Mouse (Mus musculus): ENCODE measurements at regions not wholly inside any gene's neighbourhood (a gene's known extent, or its start where the extent isn't known, plus 50 kb on each side); places are given as distances from the start of the nearest gene placed in this dataset.
A peak's percentile ranks its signal among the peaks of the same experiment; 100 is the strongest.

- H3K4me1 ChIP-seq (ENCODE audit: control insufficient read depth, insufficient read depth, low read length), result no peaks in the 10 kb centered on the region
- H3K9ac ChIP-seq (ENCODE audit: low read length), result no peak overlapping the region
- H3K9me3 ChIP-seq (ENCODE audit: control insufficient read depth, low read length), result no peaks in the 10 kb centered on the region
- no peak overlapping the region for H3K4me2 ChIP-seq
- no peak overlapping the region for H3K4me3 ChIP-seq (ENCODE audit: low read depth, low read length)
- 87% methylated on average over 2 of the region's 2 CpGs for WGBS
- no peak for DNase-seq (ENCODE audit: low spot score, missing footprints)
- no peak overlapping the region for H3K27ac ChIP-seq (ENCODE audit: low read depth, low read length)
- no peak for ATAC-seq (ENCODE audit: low FRiP score)
- no peaks in the 10 kb centered on the region for H3K36me3 ChIP-seq (ENCODE audit: control insufficient read depth, insufficient read depth, low read length)
- H3K27me3 ChIP-seq (ENCODE audit: control insufficient read depth, insufficient read depth, low read length), result no peaks in the 10 kb centered on the region
Observed at GRCm38 (mm10) chr2:114454901-114455300, 199.9 kb downstream of the Dph6 start.

- Histone ChIP-seq H3K27me3 (ENCODE audit: control insufficient read depth, insufficient read depth, low read length) (no peaks in the 10 kb centered on the region), H3K4me3 (ENCODE audit: low read depth, low read length) (no peak overlapping the region), H3K9ac (ENCODE audit: low read length) (no peak overlapping the region), H3K36me3 (ENCODE audit: control insufficient read depth, insufficient read depth, low read length) (no peaks in the 10 kb centered on the region), H3K4me1 (ENCODE audit: control insufficient read depth, insufficient read depth, low read length) (no peaks in the 10 kb centered on the region), H3K4me2 (no peak overlapping the region), H3K9me3 (ENCODE audit: control insufficient read depth, low read length) (no peaks in the 10 kb centered on the region), H3K27ac (ENCODE audit: low read depth, low read length) (no peak overlapping the region)
- ATAC-seq (ENCODE audit: low FRiP score), result no peak
- no peak for DNase-seq (ENCODE audit: low spot score, missing footprints)
- 90% methylated on average over 1 of the region's 1 CpGs for WGBS
Observed at GRCm38 (mm10) chr2:114450185-114450584, 204.6 kb downstream of the Dph6 start.

- WGBS, result 90% methylated on average over 2 of the region's 2 CpGs
- DNase-seq (ENCODE audit: low spot score, missing footprints) (no peak), ATAC-seq (ENCODE audit: low FRiP score) (no peak)
- H3K27me3 ChIP-seq (ENCODE audit: control insufficient read depth, insufficient read depth, low read length), result no peaks in the 10 kb centered on the region
- H3K4me3 ChIP-seq (ENCODE audit: low read depth, low read length), result no peak overlapping the region
- H3K9ac ChIP-seq (ENCODE audit: low read length), result no peak overlapping the region
- H3K4me1 ChIP-seq (ENCODE audit: control insufficient read depth, insufficient read depth, low read length), result no peaks in the 10 kb centered on the region
- no peak overlapping the region for H3K4me2 ChIP-seq
- no peaks in the 10 kb centered on the region for H3K36me3 ChIP-seq (ENCODE audit: control insufficient read depth, insufficient read depth, low read length)
- H3K9me3 ChIP-seq (ENCODE audit: control insufficient read depth, low read length), result no peaks in the 10 kb centered on the region
- no peak overlapping the region for H3K27ac ChIP-seq (ENCODE audit: low read depth, low read length)
Observed at GRCm38 (mm10) chr2:114443801-114444200, 211.0 kb downstream of the Dph6 start.

GRCm38 (mm10) chr2:114440943-114441342 is 213.8 kb downstream of the Dph6 start:
- Histone ChIP-seq H3K4me1 (ENCODE audit: control insufficient read depth, insufficient read depth, low read length) (no peaks in the 10 kb centered on the region), H3K27ac (ENCODE audit: low read depth, low read length) (no peak overlapping the region), H3K4me3 (ENCODE audit: low read depth, low read length) (no peak overlapping the region), H3K9me3 (ENCODE audit: control insufficient read depth, low read length) (no peaks in the 10 kb centered on the region), H3K27me3 (ENCODE audit: control insufficient read depth, insufficient read depth, low read length) (no peaks in the 10 kb centered on the region), H3K36me3 (ENCODE audit: control insufficient read depth, insufficient read depth, low read length) (no peaks in the 10 kb centered on the region), H3K9ac (ENCODE audit: low read length) (no peak overlapping the region), H3K4me2 (no peak overlapping the region)
- ATAC-seq (ENCODE audit: low FRiP score) (peak; percentile 58; the same call in 1 of the 2 replicates), DNase-seq (ENCODE audit: low spot score, missing footprints) (no peak)
- WGBS, result 52% methylated on average over 6 of the region's 6 CpGs

- H3K9ac ChIP-seq (ENCODE audit: low read length), result no peak overlapping the region
- H3K36me3 ChIP-seq (ENCODE audit: control insufficient read depth, insufficient read depth, low read length), result no peaks in the 10 kb centered on the region
- H3K27ac ChIP-seq (ENCODE audit: low read depth, low read length), result no peak overlapping the region
- ATAC-seq (ENCODE audit: low FRiP score), result no peak
- no peaks in the 10 kb centered on the region for H3K9me3 ChIP-seq (ENCODE audit: control insufficient read depth, low read length)
- H3K27me3 ChIP-seq (ENCODE audit: control insufficient read depth, insufficient read depth, low read length), result no peaks in the 10 kb centered on the region
- H3K4me2 ChIP-seq, result no peak overlapping the region
- H3K4me3 ChIP-seq (ENCODE audit: low read depth, low read length), result no peak overlapping the region
- no peak for DNase-seq (ENCODE audit: low spot score, missing footprints)
- 67% methylated on average over 1 of the region's 1 CpGs for WGBS
- no peaks in the 10 kb centered on the region for H3K4me1 ChIP-seq (ENCODE audit: control insufficient read depth, insufficient read depth, low read length)
Observed at GRCm38 (mm10) chr2:114439668-114440067, 215.1 kb downstream of the Dph6 start.

GRCm38 (mm10) chr2:114438048-114438447 is 216.7 kb downstream of the Dph6 start:
- H3K36me3 ChIP-seq (ENCODE audit: control insufficient read depth, insufficient read depth, low read length), result no peaks in the 10 kb centered on the region
- DNase-seq (ENCODE audit: low spot score, missing footprints) (no peak), ATAC-seq (ENCODE audit: low FRiP score) (no peak)
- no peak overlapping the region for H3K27ac ChIP-seq (ENCODE audit: low read depth, low read length)
- WGBS, result 60% methylated on average over 3 of the region's 3 CpGs
- H3K4me2 ChIP-seq, result no peak overlapping the region
- no peak overlapping the region for H3K9ac ChIP-seq (ENCODE audit: low read length)
- H3K4me3 ChIP-seq (ENCODE audit: low read depth, low read length), result no peak overlapping the region
- no peaks in the 10 kb centered on the region for H3K4me1 ChIP-seq (ENCODE audit: control insufficient read depth, insufficient read depth, low read length)
- H3K9me3 ChIP-seq (ENCODE audit: control insufficient read depth, low read length), result no peaks in the 10 kb centered on the region
- H3K27me3 ChIP-seq (ENCODE audit: control insufficient read depth, insufficient read depth, low read length), result no peaks in the 10 kb centered on the region

GRCm38 (mm10) chr2:114427426-114428157 is 226.3 kb upstream of the Zfp770 start:
- ATAC-seq (ENCODE audit: low FRiP score) (no peak), DNase-seq (ENCODE audit: low spot score, missing footprints) (peak; percentile 17)
- Histone ChIP-seq H3K36me3 (ENCODE audit: control insufficient read depth, insufficient read depth, low read length) (no peaks in the 10 kb centered on the region), H3K27me3 (ENCODE audit: control insufficient read depth, insufficient read depth, low read length) (no peaks in the 10 kb centered on the region), H3K4me3 (ENCODE audit: low read depth, low read length) (no peak overlapping the region), H3K4me2 (no peak overlapping the region), H3K4me1 (ENCODE audit: control insufficient read depth, insufficient read depth, low read length) (no peaks in the 10 kb centered on the region), H3K27ac (ENCODE audit: low read depth, low read length) (no peak overlapping the region), H3K9ac (ENCODE audit: low read length) (no peak overlapping the region), H3K9me3 (ENCODE audit: control insufficient read depth, low read length) (no peaks in the 10 kb centered on the region)
- WGBS, result 90% methylated on average over 10 of the region's 10 CpGs

GRCm38 (mm10) chr2:114419346-114419745 is 218.1 kb upstream of the Zfp770 start:
- Histone ChIP-seq H3K9me3 (ENCODE audit: control insufficient read depth, low read length) (no peaks in the 10 kb centered on the region), H3K36me3 (ENCODE audit: control insufficient read depth, insufficient read depth, low read length) (no peaks in the 10 kb centered on the region)
- 65% methylated on average over 3 of the region's 3 CpGs for WGBS

GRCm38 (mm10) chr2:114413013-114413412 is 211.7 kb upstream of the Zfp770 start:
- Histone ChIP-seq H3K27me3 (ENCODE audit: control insufficient read depth, insufficient read depth, low read length) (no peaks in the 10 kb centered on the region), H3K4me2 (no peak overlapping the region), H3K27ac (ENCODE audit: low read depth, low read length) (no peak overlapping the region), H3K9me3 (ENCODE audit: control insufficient read depth, low read length) (no peaks in the 10 kb centered on the region), H3K4me3 (ENCODE audit: low read depth, low read length) (no peak overlapping the region), H3K4me1 (ENCODE audit: control insufficient read depth, insufficient read depth, low read length) (no peaks in the 10 kb centered on the region), H3K9ac (ENCODE audit: low read length) (no peak overlapping the region), H3K36me3 (ENCODE audit: control insufficient read depth, insufficient read depth, low read length) (no peaks in the 10 kb centered on the region)
- DNase-seq (ENCODE audit: low spot score, missing footprints) (peak; percentile 26), ATAC-seq (ENCODE audit: low FRiP score) (no peak)
- WGBS, result 91% methylated on average over 3 of the region's 3 CpGs

More at GRCm38 (mm10) chr2:114419346-114419745, 218.1 kb upstream of the Zfp770 start:
- Histone ChIP-seq H3K27me3 (ENCODE audit: control insufficient read depth, insufficient read depth, low read length) (no peaks in the 10 kb centered on the region), H3K9ac (ENCODE audit: low read length) (no peak overlapping the region), H3K4me1 (ENCODE audit: control insufficient read depth, insufficient read depth, low read length) (no peaks in the 10 kb centered on the region), H3K4me3 (ENCODE audit: low read depth, low read length) (no peak overlapping the region), H3K27ac (ENCODE audit: low read depth, low read length) (no peak overlapping the region), H3K4me2 (no peak overlapping the region)
- no peak for ATAC-seq (ENCODE audit: low FRiP score)
- DNase-seq (ENCODE audit: low spot score, missing footprints), result peak; percentile 76
